Mouse (Mus musculus) intestine, embryonic 14.5 days (tissue): ENCODE results near the gene Mrpl14. TPM values are rescaled to one million over a fixed set of nuclear protein-coding genes. Genes with fewer than 3 reads are reported as not detected.

Source experiments
- ATAC-seq: fragments of 200-750 bp; cut with Nextera tagmentation; replicated peaks from 2 replicates; pipeline ENCODE4 v1.8.0; 2017; ENCODE audit warnings: low read depth, moderate number of reproducible peaks, moderate TSS enrichment, moderate library complexity; ENCODE audit not compliant: low FRiP score, low TSS enrichment
- DNase-seq: peaks from one replicate; pipeline ENCODE4 v3.0.0-alpha.2; 2018; ENCODE audit warnings: low spot score
- H3K27ac ChIP-seq: fragments of 300-500 bp; sonication (generic); 2 replicates; pipeline ENCODE4 v1.5.1; 2014; ENCODE audit warnings: low read depth, mild to moderate bottlenecking, control low read depth
- H3K27me3 ChIP-seq: fragments of 300-500 bp; sonication (generic); replicated peaks from 2 replicates; pipeline ENCODE4 v1.6.1; 2014; ENCODE audit warnings: low read length, control low read depth; ENCODE audit not compliant: control insufficient read depth, insufficient read depth
- H3K36me3 ChIP-seq: fragments of 300-500 bp; sonication (generic); 2 replicates; pipeline ENCODE4 v1.6.1; 2014; ENCODE audit warnings: low read length, control low read depth; ENCODE audit not compliant: control insufficient read depth, insufficient read depth
- H3K4me1 ChIP-seq: fragments of 300-500 bp; sonication (generic); replicated peaks from 2 replicates; pipeline ENCODE4 v1.6.1; 2014; ENCODE audit warnings: low read length, control low read depth, mixed read lengths; ENCODE audit not compliant: control insufficient read depth, insufficient read depth
- H3K4me2 ChIP-seq: fragments of 300-500 bp; sonication (generic); 2 replicates; pipeline ENCODE4 v1.6.1; 2014; ENCODE audit warnings: low read length
- H3K4me3 ChIP-seq: fragments of 300-500 bp; sonication (generic); 2 replicates; pipeline ENCODE4 v1.5.1; 2014; ENCODE audit warnings: low read depth, low read length, control low read depth, mixed read lengths
- H3K9ac ChIP-seq: fragments of 300-500 bp; sonication (generic); 2 replicates; pipeline ENCODE4 v1.6.1; 2014; ENCODE audit warnings: mild to moderate bottlenecking, low read length
- H3K9me3 ChIP-seq: fragments of 300-500 bp; sonication (generic); 2 replicates; pipeline ENCODE4 v1.6.1; 2016; ENCODE audit warnings: low read length, control low read depth; ENCODE audit not compliant: control insufficient read depth
- WGBS: fragments of 180-500 bp; shearing (Covaris S2); extraction: QIAGEN DNeasy Blood & Tissue Kit; methylation state at CpG from one replicate; pipeline ENCODE4 v1.1.7; 2014; 5-methylcytosine and 5-hydroxymethylcytosine counted together
- polyA plus RNA-seq: library from polyadenylated mRNA; unstranded; fragments of >200 nt; fragmentation: Nextera tagmentation; extraction: Ambion mirVana; gene quantifications from 2 replicates; pipeline ENCODE4 v1.2.1, GENCODE M21; 2014

The Mrpl14 gene
- polyA plus RNA-seq, 1 experiment from 2014 or later: 173 TPM

DNA sequence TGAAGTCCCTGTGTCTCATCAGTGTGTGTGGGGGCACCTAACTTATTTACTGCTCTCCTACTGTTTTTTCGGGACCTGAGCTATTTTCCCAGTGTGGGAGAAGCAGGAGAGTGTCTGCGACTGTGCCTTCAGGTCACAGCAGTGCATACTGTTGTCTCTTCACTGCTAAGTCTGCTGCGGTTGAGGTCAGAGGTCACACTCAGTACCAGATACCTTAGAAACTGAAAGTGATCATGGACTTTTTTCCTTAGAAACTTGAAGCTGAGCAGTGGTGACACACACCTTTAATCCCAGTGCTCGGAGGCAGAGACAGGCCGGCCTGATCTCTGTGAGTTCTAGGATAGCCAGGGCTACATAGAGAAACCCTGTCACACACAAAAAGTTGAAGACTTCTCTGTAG, 6.0 kb downstream of the Mrpl14 start:
- WGBS: 58% methylated on average over 5 of the region's 5 CpGs
- Histone ChIP-seq H3K36me3 (no peaks in the 10 kb centered on the region), H3K4me1 (peaks cover 17% of the 10 kb centered on the region), H3K9me3 (no peaks in the 10 kb centered on the region), H3K4me3 (no peak overlapping the region), H3K27ac (no peak overlapping the region), H3K9ac (no peak overlapping the region), H3K4me2 (no peak overlapping the region), H3K27me3 (no peaks in the 10 kb centered on the region)
- DNase-seq (no peak), ATAC-seq (no peak)

GRCm38 (mm10) chr17:45693812-45694565, 7.9 kb downstream of the Mrpl14 start:
- Histone ChIP-seq H3K9ac (no peak overlapping the region), H3K27ac (no peak overlapping the region), H3K4me1 (peaks cover 11% of the 10 kb centered on the region; the same call in 1 of the 2 replicates), H3K36me3 (peaks cover 12% of the 10 kb centered on the region), H3K4me2 (no peak overlapping the region), H3K4me3 (no peak overlapping the region), H3K27me3 (no peaks in the 10 kb centered on the region), H3K9me3 (no peaks in the 10 kb centered on the region)
- no peak for ATAC-seq
- no peak for DNase-seq
- 57% methylated on average over 18 of the region's 18 CpGs for WGBS

DNA sequence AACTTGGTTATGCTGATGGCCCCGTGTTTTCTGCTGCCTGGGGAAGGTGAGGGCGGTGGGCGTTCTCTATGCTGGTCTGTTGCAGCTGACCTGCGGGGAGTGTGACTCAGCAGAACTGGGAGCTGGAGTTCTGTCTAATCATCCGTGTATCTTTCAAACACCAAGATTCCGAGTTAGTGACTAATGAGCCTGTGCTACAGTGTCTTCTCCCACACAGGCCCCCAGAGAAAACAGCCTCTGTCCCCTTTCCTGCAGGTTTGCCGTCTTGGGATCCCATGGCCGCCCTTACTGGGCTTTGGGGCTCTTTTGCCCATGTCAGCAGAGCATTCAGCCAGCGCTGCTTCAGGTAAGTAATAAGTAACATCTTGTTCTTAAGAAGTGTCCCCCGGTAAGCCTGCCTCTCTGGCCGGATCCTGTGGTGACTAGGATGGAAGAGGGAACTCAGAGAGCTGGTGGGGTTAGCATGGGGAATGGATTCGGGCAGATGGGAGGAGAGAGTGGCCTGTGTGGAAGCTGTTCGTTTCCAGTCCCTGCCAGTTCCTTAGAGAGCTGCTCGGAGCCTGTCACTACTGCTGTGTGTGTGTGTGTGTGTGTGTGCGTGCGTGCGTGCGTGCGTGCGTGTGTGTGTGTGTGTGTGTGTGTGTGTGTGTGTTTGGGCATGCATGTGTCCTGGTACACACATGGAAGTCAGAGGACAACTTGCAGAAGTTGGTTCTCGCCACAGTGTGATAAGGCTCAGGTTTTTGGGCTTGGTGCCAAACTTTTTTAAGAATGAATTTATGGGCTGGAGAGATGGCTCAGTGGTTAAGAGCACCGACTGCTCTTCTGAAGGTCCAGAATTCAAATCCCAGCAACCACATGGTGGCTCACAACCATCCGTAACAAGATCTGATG, 9.4 kb downstream of the Mrpl14 start:
- no peak for DNase-seq
- no peak for ATAC-seq

GRCm38 (mm10) chr17:45696981-45697380, 10.9 kb downstream of the Mrpl14 start:
- Histone ChIP-seq H3K4me1 (peaks cover 11% of the 10 kb centered on the region; the same call in 1 of the 2 replicates), H3K4me2 (no peak overlapping the region), H3K27ac (no peak overlapping the region), H3K9me3 (no peaks in the 10 kb centered on the region), H3K9ac (no peak overlapping the region), H3K27me3 (no peaks in the 10 kb centered on the region), H3K4me3 (no peak overlapping the region), H3K36me3 (peaks cover 12% of the 10 kb centered on the region)
- ATAC-seq (no peak), DNase-seq (no peak)
- WGBS: 90% methylated on average over 9 of the region's 9 CpGs

More for the DNA sequence above, 9.4 kb downstream of the Mrpl14 start:
- 70% methylated on average over 21 of the region's 23 CpGs for WGBS
- Histone ChIP-seq H3K9me3 (no peaks in the 10 kb centered on the region), H3K36me3 (peaks cover 12% of the 10 kb centered on the region), H3K27ac (no peak overlapping the region), H3K9ac (no peak overlapping the region), H3K27me3 (no peaks in the 10 kb centered on the region), H3K4me2 (no peak overlapping the region), H3K4me1 (peaks cover 11% of the 10 kb centered on the region; the same call in 1 of the 2 replicates), H3K4me3 (no peak overlapping the region)

- H3K4me1 ChIP-seq: peaks cover 11% of the 10 kb centered on the region; the same call in 1 of the 2 replicates
- no peak overlapping the region for H3K4me2 ChIP-seq
- 85% methylated on average over 6 of the region's 6 CpGs for WGBS
- no peaks in the 10 kb centered on the region for H3K27me3 ChIP-seq
- H3K4me3 ChIP-seq: no peak overlapping the region
- H3K9me3 ChIP-seq: no peaks in the 10 kb centered on the region
- H3K27ac ChIP-seq: no peak overlapping the region
- H3K9ac ChIP-seq: no peak overlapping the region
- no peak for ATAC-seq
- H3K36me3 ChIP-seq: peaks cover 12% of the 10 kb centered on the region
- no peak for DNase-seq
Observed at GRCm38 (mm10) chr17:45698368-45698767, 12.2 kb downstream of the Mrpl14 start.

GRCm38 (mm10) chr17:45699039-45699740, 13.1 kb downstream of the Mrpl14 start:
- no peak overlapping the region for H3K9ac ChIP-seq
- H3K4me2 ChIP-seq: no peak overlapping the region
- no peaks in the 10 kb centered on the region for H3K9me3 ChIP-seq
- no peak overlapping the region for H3K4me3 ChIP-seq
- ATAC-seq (peak; percentile 45; the same call in 1 of the 2 replicates), DNase-seq (no peak)
- H3K36me3 ChIP-seq: peaks cover 12% of the 10 kb centered on the region
- H3K27ac ChIP-seq: no peak overlapping the region
- peaks cover 5% of the 10 kb centered on the region; the same call in 1 of the 2 replicates for H3K4me1 ChIP-seq
- WGBS: 75% methylated on average over 3 of the region's 3 CpGs
- no peaks in the 10 kb centered on the region for H3K27me3 ChIP-seq

- DNase-seq (no peak), ATAC-seq (no peak)
- no peak overlapping the region for H3K27ac ChIP-seq
- WGBS: 44% methylated on average over 12 of the region's 16 CpGs
- no peaks in the 10 kb centered on the region for H3K27me3 ChIP-seq
- no peak overlapping the region for H3K4me2 ChIP-seq
- peaks cover 12% of the 10 kb centered on the region for H3K36me3 ChIP-seq
- no peak overlapping the region for H3K9ac ChIP-seq
- no peaks in the 10 kb centered on the region for H3K4me1 ChIP-seq
- no peak overlapping the region for H3K4me3 ChIP-seq
- H3K9me3 ChIP-seq: no peaks in the 10 kb centered on the region
Observed at GRCm38 (mm10) chr17:45700496-45701235, 14.5 kb downstream of the Mrpl14 start.

DNA sequence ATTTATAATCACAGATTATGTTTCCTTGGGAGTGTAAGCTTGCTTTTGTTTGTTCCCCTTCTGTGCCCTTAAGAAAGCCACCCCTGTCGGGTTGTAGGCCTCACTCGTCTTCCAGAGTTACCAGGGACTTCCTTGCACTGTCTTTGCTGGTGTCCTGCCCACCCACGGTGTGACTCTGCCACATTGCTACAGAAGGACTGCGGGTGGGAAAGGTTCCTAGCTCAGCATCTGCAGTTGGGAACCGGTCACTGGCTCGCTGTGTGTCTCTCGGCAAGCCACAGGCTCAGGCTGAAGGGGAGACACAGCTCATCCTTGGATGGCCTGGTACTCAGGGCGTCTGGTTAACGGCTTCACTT, 15.1 kb downstream of the Mrpl14 start:
- H3K27me3 ChIP-seq: no peaks in the 10 kb centered on the region
- WGBS: 77% methylated on average over 9 of the region's 9 CpGs
- DNase-seq: no peak
- H3K36me3 ChIP-seq: peaks cover 12% of the 10 kb centered on the region
- ATAC-seq: no peak
- no peak overlapping the region for H3K9ac ChIP-seq
- no peaks in the 10 kb centered on the region for H3K4me1 ChIP-seq
- H3K4me3 ChIP-seq: no peak overlapping the region
- H3K4me2 ChIP-seq: no peak overlapping the region
- H3K9me3 ChIP-seq: no peaks in the 10 kb centered on the region
- no peak overlapping the region for H3K27ac ChIP-seq
